Mouse (Mus musculus) gastrocnemius, postnatal 25 days (tissue): ENCODE measurements around the gene Gstp2. TPM values are rescaled to one million over a fixed set of nuclear protein-coding genes. Genes with fewer than 3 reads are reported as not detected.
"Not testable (repeated sequence)": the region's sequence is repeated elsewhere in the genome, so short reads cannot be mapped to it uniquely, and the experiment has no call there.

Experiments used
- DNase-seq: peaks from one replicate; pipeline ENCODE4 v3.0.0; 2022
- total RNA-seq, 2 experiments: library from RNA; stranded (reverse); gene quantifications; 1 replicate in 1 of 2; 2 replicates in 1 of 2; pipeline ENCODE4 v1.2.3; 2021

The Gstp2 gene
- total RNA-seq, 2 experiments from 2014 or later = 118 to 133 TPM

DNA sequence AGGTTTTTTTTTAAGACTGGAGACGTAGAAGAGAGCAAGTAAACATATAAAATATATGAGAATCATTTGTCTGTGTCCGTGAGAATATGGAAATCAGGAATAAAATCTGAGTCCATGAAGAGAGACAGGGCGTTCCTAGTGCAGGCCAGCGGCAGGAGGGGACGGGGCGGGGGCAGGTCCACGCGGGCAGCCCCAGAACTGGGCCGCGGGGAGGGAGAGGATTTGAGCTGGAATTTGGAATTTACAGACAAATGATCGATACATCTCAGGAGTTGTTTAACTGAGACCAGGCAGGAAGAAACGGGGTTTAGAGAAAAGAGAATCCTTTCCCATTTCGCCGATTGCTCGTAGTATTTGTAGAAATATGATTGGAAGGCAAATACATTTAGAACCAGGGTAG is 24.5 kb upstream of the Gstp2 start:
- no peak for DNase-seq

DNA sequence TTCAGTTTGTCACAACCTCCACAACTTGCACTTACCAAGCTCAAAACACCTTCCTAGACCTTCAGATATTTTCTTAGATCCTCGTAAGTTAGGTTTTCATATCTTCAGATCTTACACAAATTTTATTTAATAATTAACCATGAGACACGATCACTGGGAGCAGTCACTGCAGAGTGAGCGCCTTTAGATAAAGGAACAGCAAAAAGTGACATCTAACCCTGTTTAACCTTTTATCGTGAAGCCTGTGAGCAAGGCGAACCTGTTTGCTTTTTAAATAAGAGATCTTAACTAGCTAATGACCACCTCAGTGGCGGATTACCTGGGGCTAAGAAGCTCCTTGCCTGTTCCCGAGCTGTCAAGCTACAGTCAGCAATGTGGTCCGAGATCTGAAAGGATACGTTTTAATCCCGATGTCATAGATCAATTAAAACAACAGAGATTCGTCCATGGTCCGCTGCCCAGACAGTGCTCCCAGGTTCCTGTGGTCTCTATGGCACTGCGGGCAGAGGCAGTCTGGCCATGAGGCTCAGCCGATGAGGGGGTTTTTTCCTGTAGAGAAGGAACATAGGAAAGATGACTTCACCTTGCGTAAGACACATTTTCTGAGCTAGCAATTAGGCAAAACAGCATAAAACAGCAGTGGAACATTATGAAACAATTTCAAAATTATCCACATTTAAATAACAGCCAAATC is 23.0 kb upstream of the Gstp2 start:
- DNase-seq = no peak

DNA sequence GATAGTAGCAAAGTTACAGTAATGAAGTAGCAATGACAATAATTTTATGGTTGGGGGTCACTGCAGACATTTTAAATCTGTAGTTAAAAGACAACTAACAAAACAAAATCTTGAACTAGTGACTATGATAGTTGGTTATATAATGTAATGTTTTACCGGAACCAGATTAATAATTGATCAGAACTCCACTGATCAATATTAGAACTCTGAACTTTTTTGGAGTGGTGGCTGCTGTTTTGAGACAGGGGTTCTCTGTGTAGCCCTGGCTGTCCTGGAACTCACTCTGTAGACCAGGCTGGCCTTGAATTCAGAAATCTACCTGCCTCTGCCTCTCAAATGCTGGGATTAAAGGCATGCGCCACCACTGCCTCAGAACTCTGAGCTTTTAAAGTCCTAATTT is 22.4 kb upstream of the Gstp2 start:
- not testable (repeated sequence) for DNase-seq

DNA sequence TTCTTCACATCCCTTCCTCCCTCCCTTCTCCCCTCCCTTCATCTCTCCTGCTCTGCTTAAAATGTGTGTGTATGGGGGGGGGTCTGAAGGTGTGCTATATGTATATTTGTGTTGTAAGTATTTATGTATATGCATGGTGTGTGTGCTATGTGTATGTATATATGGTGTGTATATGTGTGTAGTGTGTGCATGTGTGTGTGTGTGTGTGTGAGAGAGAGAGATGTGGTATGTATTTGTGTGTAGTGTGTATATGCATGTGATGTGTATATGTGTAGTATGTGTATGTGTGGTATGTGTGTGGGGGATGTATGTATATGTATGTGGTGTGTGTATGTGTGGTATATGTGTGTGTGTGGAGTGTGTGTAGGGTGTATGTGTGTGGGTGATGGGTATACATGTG is 21.1 kb upstream of the Gstp2 start:
- no peak for DNase-seq

DNA sequence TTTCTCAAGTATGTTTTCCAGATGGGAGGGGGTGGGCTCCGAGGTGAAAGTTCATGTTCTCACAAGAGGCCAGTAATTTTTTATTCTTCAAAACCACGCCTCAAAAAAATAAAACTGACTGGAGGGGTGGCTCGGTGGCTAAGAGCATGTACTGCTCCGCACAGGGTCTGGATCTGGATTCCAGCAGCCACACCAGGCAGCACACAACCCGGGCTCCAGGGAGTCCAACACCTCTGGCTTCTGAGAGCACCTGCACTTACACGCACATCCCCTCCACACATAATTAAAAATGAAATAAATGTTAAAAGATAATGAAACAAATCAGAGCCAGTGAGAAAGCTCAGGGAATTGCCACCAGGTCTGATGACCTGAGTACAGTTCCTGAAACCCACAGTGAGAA is 20.5 kb upstream of the Gstp2 start:
- no peak for DNase-seq

DNA sequence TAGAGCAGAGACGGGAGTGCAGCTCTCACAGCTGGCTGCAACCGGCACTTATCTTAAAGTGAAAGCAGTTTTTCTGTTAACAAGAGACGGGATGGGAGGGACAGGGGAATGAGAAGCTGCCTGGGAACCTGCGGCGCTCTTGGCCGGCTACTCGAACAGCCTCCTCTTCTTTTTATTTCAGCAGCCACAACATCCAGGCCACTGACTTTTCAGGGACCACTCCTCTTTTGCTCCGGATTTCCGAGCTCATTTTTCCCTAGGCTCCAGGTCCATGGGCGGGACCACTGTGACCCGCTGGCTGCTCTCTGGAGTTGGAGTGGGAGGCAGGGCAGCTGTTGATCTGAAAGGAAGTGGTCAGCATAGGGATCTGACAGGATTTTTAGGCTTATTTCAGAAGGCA is 18.7 kb upstream of the Gstp2 start:
- not testable (repeated sequence) for DNase-seq

DNA sequence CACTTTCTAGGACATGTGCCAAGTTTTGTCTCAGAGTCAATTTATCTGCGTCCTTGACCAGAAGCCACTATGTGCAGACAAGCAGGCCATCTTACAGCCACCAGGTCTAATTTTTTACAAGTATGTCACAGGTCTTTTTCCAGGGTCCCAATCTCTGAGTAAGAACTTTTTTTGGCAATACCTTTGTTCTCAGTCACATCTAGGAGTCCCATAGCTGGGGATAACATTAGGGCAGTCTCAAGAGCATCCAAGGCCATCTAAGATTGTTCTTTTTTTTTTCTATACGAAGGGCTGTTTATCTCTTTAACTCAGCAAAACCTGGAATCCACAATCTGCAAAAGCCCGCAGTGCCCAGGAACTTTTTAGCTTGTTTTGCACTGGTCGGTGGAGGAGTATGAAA is 17.5 kb upstream of the Gstp2 start:
- not testable (repeated sequence) for DNase-seq

DNA sequence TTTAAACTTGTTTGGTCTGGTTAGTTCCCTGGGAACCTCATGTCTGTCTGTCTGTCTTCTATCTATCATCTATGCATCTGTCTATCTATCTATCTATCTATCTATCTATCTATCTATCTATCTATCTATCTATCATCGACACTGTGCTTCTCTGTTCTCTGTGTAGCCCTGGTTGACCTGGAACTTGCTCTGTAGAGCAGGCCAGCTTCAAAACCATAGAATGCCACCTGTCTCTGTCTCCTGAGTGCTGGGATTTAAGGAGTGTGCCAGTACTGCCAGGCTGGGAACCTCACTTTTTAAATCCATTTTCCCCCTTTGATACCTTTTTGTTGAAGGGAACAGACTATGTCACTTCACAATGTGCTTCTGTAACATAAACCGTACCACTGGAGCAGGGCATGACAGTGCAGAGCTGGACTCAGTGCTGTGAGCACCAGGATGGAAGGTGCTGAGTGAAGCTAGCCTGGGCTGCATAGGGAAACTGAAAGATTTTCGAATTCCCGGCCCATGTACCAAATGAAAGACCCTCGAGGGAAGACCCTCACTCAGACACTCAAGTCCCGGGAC is 15.2 kb upstream of the Gstp2 start:
- DNase-seq = no peak

DNA sequence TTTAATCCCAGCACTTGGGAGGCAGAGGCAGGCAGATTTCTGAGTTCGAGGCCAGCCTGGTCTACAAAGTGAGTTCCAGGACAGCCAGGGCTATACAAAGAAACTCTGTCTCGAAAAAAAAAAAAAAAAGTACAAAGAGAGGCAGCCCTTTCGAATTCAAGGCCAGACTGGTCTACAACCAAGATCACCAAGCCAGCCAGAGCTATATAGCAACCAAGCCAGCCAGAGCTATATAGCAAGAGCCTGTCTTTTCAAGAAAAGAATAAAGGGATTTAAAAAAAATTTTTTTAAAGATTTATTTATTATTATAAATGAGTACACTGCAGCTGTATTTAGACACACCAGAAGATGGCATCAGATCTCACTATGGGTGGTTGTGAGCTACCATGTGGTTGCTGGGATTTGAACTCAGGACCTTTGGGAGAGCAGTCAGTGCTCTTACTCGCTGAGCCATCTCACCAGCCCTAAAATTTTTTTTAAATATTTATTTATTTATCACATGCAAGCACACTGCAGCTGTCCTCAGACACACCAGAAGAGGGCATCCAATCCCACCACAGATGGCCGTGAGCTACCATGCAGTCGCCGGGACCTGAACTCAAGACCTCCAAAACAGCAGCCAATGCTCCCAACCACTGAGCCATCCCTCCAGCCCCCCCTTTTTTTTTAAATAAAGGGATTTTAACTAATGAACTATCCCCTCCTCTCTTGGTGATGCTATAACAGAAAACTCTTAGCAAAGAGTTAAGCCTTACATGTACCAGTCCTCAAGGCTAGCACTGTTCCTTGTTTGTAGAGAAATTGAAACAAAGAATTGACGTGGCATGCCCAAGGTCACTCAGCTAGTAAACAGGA is 14.4 kb upstream of the Gstp2 start:
- DNase-seq = not testable (repeated sequence)

DNA sequence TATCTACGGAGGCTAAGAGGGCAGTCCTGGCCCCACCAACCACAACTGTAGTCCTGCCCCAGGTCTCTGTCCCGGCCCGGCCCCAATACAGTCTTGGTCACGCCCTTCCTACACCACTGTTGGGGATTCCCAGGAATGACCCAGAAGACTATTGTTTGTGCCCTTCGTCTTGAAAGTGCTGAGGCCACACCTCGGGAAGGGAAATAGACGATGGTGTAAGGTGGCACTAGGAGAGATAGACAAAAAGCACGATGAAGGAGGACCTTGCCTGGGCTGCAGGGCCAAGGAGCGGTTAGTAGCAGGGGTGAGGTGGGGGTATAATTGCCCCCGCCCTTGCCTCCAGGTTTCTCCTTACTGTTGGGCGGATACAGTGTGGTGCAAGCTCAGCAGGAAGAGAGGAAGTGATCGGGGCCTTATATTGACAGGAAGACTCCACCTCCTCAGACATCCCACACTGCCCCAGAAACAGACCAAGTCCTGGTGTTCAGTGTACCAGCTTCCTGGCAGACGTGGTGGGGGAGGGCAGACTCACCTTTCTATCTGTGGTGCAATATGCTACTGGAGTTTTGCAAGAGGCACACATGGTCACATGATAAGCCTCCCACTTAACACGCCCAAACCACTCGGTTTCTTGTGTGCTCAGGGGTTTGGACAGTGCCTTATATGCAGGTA is 13.4 kb upstream of the Gstp2 start, which contains the start of gene Gstp3:
Gene Gstp3, minus strand, starts transcription at position 501 of the 672 bp plus-strand sequence.
- no peak for DNase-seq

DNA sequence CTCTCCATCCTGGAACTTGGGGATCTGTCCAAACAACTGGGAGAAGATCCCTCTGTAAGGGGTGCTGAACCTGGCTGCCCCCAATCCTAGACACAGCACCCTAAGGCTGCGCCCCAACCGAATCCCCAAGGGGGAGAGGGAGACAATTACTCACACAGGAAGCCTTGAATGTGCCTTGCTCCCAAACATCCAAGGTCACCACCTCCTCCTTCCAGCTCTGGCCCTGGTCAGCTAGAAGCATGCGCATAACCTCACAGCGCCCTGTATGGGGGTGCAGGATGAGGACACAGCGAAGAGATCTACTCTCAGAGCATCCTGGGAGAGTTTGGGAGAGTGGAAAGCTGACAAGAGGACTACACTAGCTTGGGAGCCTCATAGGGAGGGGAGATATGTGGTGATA is 12.8 kb upstream of the Gstp2 start:
- no peak for DNase-seq

DNA sequence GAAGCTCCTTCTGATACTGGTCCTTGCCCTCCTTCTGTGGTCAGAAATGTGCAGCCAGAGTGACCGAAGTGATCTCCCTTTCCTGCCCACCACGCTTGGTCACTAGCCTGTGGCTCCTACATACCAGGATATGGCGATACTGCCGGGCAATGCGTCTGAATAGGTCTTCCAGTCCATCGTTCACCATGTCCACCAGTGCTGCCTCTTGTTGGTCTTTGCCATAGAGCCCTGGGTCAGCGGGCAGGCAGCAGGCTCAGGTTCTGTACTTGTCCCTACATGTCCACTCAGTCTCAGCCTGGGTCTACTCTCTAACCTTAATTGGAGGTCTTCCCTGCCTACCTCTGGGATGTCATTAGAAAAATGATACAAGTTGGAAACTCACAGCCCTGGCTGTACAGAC is 12.1 kb upstream of the Gstp2 start:
- no peak for DNase-seq

DNA sequence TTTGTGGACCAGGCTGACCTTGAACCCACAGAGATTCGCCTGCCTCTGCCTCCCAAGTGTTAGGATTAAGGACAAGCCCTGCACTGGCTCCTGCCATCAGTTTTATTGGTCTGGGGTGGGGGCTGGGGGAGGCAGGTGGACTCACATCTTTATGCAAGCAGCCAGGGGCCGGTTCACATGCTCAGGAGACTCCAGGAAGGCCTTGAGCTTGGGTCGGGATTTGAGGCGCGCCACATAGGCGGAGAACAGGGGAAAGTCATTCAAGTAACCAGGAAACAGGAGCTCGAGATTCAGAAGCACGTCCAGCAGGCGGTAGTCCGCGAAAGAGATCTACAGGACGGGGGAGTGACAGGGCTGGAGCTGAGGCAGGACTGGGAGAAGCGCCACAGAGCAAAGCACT is 11.6 kb upstream of the Gstp2 start:
- DNase-seq = no peak

DNA sequence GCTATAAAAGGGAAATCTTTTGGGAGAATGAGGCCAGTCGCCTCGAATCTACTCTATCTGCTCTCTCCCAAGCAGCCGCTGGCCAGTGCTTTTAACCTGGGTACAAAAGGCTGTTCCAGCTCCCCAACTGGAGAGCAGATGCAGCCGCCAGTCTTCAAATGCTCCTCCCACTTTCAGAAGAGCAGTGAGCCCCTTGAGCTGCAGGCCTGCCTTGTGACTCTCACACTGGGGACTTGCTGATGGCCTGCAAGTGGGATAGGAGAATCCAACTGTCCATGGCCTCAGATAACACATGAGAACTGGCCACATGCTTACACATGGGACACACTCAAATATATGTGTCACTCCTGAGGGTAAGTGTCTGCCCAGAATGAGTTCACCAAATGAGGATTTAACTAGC is 10.9 kb upstream of the Gstp2 start:
- no peak for DNase-seq

DNA sequence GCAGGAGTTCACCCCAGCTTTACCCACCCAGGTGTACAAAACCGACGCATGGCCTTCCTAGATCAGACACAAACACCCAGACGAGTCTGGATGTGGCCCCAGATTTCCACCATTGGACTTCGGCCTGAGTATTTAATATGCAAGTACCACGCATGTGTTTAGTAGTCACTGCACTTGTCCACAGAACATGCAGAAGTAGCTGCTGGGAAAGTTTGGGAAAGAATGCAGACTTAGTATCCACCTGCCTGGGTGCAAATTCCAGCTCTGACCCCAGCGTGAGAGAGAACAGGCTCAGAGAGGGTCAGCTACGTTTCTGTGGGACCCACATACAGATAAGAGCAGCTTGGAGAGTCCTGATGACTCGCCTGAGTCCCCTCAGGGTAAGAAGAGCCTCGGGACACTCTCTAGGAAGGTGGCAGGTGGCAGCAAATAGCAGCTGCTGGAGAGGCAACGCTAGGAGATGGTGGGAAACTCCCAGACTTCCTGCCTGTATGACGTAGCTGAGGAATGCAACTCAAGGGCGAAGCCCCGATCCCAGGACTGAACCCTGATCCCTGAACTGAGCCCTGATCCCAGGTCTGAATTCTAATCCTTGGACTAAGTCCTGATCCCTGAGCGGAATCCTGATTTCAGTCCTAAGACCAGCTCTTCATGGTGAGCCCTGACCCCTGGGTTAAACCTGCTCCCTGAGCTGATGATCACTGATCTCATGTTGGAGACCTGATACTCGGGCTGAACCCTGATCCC is 10.3 kb upstream of the Gstp2 start:
- DNase-seq = no peak

DNA sequence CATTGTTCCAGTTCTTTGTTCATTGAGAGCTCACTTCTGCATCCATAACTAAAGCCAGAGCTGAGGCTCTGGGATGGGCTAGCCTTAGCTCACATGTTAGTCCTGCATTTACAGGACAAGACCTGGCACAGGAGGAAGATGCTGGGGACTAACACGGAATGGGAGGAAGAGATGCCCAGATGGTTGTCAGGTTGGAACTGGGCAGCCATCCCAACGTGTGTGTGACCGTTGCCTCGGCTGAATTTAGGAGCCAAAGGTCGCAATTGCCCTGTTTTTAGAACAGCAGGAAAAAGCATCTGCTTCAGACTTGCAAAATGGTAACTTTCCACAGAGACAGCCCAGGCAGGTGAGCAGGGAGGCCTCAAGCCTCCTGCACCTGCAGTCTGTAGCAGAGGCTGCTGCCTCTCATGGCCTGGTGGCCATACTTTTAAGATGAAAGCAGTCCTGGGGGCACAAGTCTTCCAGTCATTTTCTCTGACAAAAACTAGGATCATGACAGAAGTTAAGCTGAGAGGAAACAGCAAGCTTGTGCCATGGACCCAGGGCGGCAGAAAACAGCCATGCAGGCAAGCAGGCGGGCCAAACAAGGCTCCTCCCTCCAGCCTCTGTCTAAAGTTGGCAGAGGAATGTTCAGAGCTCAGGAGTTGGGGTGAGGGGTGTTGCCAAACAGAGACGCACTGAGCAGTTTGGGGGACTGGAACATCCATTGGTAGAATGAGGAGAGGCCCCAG is 9.6 kb upstream of the Gstp2 start:
- DNase-seq = no peak

DNA sequence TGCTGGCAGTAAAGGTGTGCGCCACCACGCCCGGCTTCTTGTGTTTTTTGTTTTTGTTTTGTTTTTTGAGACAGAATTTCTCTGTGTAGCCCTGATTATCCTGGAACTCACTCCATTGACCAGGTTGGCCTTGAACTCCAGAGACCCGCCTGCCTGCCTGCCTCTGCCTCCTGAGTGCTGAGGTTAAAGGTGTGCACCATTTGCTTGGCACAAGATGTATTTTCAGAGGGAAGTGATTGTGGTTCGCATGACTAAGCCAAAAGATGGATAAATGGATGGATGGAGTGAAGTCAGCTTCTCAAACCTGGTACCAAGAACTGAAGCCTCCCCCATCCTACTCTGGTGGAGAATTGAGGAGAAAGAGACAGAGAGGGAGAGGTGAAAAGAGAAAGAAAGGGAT is 8.8 kb upstream of the Gstp2 start:
- no peak for DNase-seq

DNA sequence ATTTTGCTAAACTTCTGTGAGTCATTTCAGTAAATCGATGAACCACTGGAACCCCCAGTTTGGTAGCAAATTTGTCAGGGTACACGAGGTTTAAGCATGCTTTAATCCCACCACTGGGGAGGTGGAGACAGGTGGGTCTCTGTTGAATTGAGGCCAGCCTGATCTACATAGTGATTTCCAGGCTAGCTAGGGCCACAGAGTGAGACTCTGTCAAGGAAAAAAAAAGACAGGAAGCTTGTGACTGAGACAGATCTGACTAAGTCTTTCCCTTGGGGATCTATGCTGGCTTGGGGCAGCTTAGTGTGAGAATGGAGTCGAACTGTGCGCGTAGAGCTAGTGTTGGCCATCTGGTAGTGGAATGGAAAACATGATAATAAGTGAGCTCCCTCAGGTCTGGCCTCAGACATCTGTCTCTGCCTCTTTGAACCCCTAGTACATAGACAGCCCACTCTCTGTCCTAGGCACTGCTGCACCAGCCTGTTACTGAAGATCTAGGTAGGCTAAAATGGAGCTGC is 6.8 kb upstream of the Gstp2 start:
- DNase-seq = no peak

DNA sequence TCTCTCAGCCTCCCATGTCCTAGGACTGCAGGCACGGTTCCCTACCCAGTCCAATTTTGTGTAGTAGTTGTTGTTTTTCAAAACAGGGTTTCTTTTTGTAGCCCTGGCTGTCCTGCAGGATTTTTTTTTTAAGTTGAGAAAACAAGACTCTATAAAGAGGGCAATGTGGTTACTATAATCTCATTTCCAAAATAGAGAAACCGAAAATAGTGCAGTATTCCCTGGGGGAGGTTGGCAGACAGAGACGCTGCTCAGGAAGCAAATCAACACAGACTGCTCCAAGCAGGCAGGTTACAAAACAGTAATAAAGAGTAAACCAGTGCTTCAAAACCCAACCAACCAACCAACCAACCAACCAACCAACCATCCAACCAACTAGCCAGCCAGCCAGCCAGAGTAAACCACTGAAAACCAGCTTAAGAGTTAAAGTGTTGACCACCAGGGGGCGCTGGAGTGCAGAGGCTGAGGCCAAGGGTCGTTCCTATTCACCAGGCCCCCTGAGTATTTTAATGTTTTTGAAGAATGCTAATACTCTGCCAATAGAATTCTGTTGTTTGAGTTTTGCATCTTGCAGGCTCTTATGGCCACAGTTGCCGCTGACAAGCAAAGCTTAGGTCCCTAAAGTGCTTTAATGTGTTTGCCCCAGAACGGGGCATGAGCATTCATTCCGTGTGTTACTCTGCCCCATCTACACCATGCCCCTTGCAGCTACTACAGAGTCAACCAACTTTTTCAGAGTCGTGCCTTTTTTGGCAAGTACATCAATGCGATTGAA is 6.1 kb upstream of the Gstp2 start:
- peak; percentile 30 for DNase-seq

DNA sequence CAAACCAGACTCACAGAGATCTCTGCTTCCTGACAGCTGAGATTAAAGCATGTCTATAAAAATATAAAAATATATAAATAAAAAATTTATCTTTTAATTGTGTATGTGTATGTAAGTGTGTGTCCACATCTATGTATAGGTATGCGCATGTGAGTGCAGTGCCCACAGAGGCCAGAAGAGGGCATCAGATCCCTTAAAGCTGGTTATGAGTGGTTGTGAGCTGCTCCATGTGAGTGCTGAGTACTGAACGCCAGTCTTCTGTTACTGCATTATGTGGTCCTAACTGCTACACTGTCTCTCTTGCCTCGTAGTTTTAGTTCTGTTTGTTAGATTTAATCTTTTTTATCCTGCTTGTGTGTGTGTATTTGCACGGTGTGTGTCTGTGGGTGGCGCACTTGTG is 5.2 kb upstream of the Gstp2 start:
- no peak for DNase-seq
